Mouse (Mus musculus): Measurements from ENCODE around the gene Zc3h15.

- TF ChIP-seq POLR2A (IDR thresholded peaks at IDR 0.05; ENCODE audit: insufficient read depth, low read depth, low read length) (no peak), CTCF (IDR thresholded peaks at IDR 0.05; ENCODE audit: insufficient read depth, low read depth, low read length) (no peak)
Observed at GRCm38 (mm10) chr2:83624045-83624444, 20.2 kb upstream of the Zc3h15 start.
